Mouse (Mus musculus): ENCODE results near the gene Lysmd1. TPM values are rescaled to one million over a fixed set of nuclear protein-coding genes. Genes with fewer than 3 reads are reported as not detected.
A peak's percentile ranks its signal among the peaks of the same experiment; 100 is the strongest.
"Not testable (repeated sequence)": the region's sequence is repeated elsewhere in the genome, so short reads cannot be mapped to it uniquely, and the experiment has no call there.

The Lysmd1 gene
- polyA plus RNA-seq, 1 experiment from 2014 or later: 16.2 TPM

- peak within 1 kb of the TSS; percentile 95 for H3K27ac ChIP-seq (ENCODE audit: low read length)
- peak within 1 kb of the TSS; percentile 88 for H3K9ac ChIP-seq (ENCODE audit: low read length)
- peak within 1 kb of the TSS; percentile 77 for H3K4me3 ChIP-seq (ENCODE audit: low read length)
- peaks cover 8% of the 10 kb centered on the region for H3K4me1 ChIP-seq (replicated peaks; ENCODE audit: control insufficient read depth, insufficient read depth, low read length)
- peak; percentile 79 for ATAC-seq (ENCODE audit: low read depth)
- H3K27me3 ChIP-seq (ENCODE audit: control insufficient read depth, insufficient read depth, low read depth, low read length): no peaks in the 10 kb centered on the region
- H3K9me3 ChIP-seq (ENCODE audit: control insufficient read depth, low read length): no peaks in the 10 kb centered on the region
- WGBS: under 1% methylated on average over 54 of the region's 54 CpGs
- H3K4me2 ChIP-seq (ENCODE audit: low read depth, low read length): peak within 1 kb of the TSS; percentile 41
- peaks cover 13% of the 10 kb centered on the region for H3K36me3 ChIP-seq (ENCODE audit: control insufficient read depth, insufficient read depth, low read length)
Measured at GRCm38 (mm10) chr3:95110911-95111726, 22.8 kb upstream of the Lysmd1 start, which contains the start of gene Vps72. TSS of gene Vps72 (plus strand) at chr3:95111022.

- 88% methylated on average over 1 of the region's 1 CpGs for whole genome bisulfite sequencing
- Histone ChIP-seq H3K9me3 (ENCODE audit: control insufficient read depth, low read length) (no peaks in the 10 kb centered on the region), H3K9ac (ENCODE audit: low read length) (no peak overlapping the region), H3K27me3 (ENCODE audit: control insufficient read depth, insufficient read depth, low read depth, low read length) (no peaks in the 10 kb centered on the region), H3K4me3 (ENCODE audit: low read length) (no peak overlapping the region), H3K4me1 (replicated peaks; ENCODE audit: control insufficient read depth, insufficient read depth, low read length) (peaks cover 8% of the 10 kb centered on the region), H3K4me2 (ENCODE audit: low read depth, low read length) (peak overlapping the region; percentile 41; the same call in 1 of the 2 replicates), H3K27ac (ENCODE audit: low read length) (no peak overlapping the region), H3K36me3 (ENCODE audit: control insufficient read depth, insufficient read depth, low read length) (peaks cover 14% of the 10 kb centered on the region)
- no peak for ATAC-seq (ENCODE audit: low read depth)
Measured at GRCm38 (mm10) chr3:95112760-95113159, 21.1 kb upstream of the Lysmd1 start.

GRCm38 (mm10) chr3:95117751-95118150 lies 16.1 kb upstream of the Lysmd1 start:
- 96% methylated on average over 2 of the region's 2 CpGs for WGBS
- Histone ChIP-seq H3K9ac (ENCODE audit: low read length) (no peak overlapping the region), H3K4me1 (replicated peaks; ENCODE audit: control insufficient read depth, insufficient read depth, low read length) (no peaks in the 10 kb centered on the region), H3K27ac (ENCODE audit: low read length) (no peak overlapping the region), H3K36me3 (ENCODE audit: control insufficient read depth, insufficient read depth, low read length) (peaks cover 52% of the 10 kb centered on the region), H3K4me2 (ENCODE audit: low read depth, low read length) (no peak overlapping the region), H3K9me3 (ENCODE audit: control insufficient read depth, low read length) (no peaks in the 10 kb centered on the region), H3K27me3 (ENCODE audit: control insufficient read depth, insufficient read depth, low read depth, low read length) (no peaks in the 10 kb centered on the region), H3K4me3 (ENCODE audit: low read length) (no peak overlapping the region)
- ATAC-seq (ENCODE audit: low read depth): no peak

DNA sequence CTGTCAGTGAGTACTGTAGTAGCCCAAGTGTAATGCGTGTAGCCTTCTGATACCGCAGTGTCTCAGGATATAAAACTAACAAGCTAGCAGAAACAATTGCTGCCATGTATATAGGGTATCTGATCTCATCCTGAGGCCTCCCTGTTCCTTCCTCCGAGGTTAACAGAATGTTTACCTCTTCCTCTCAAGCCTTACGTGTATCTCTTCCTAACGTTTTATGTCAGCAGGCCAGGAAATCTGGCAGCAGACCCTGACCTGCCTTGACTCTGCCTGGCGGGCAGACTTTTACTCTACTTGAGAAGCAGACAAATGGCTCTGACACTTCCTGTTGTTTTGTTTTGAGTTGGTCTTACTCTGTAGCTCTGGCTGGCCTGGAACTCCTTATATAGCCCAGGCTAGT lies 12.3 kb upstream of the Lysmd1 start:
- H3K4me3 ChIP-seq (ENCODE audit: low read length): no peak overlapping the region
- WGBS: 55% methylated on average over 6 of the region's 6 CpGs
- H3K27ac ChIP-seq (ENCODE audit: low read length): peak overlapping the region; percentile 86
- H3K36me3 ChIP-seq (ENCODE audit: control insufficient read depth, insufficient read depth, low read length): peaks cover 44% of the 10 kb centered on the region
- no peak overlapping the region for H3K9ac ChIP-seq (ENCODE audit: low read length)
- H3K27me3 ChIP-seq (ENCODE audit: control insufficient read depth, insufficient read depth, low read depth, low read length): no peaks in the 10 kb centered on the region
- peaks cover 15% of the 10 kb centered on the region for H3K4me1 ChIP-seq (replicated peaks; ENCODE audit: control insufficient read depth, insufficient read depth, low read length)
- ATAC-seq (ENCODE audit: low read depth): peak; percentile 70
- no peaks in the 10 kb centered on the region for H3K9me3 ChIP-seq (ENCODE audit: control insufficient read depth, low read length)
- no peak overlapping the region for H3K4me2 ChIP-seq (ENCODE audit: low read depth, low read length)

- Histone ChIP-seq H3K27ac (ENCODE audit: low read length) (peak within 1 kb of the TSS; percentile 66), H3K9me3 (ENCODE audit: control insufficient read depth, low read length) (no peaks in the 10 kb centered on the region), H3K36me3 (ENCODE audit: control insufficient read depth, insufficient read depth, low read length) (peaks cover 33% of the 10 kb centered on the region), H3K4me1 (replicated peaks; ENCODE audit: control insufficient read depth, insufficient read depth, low read length) (peaks cover 15% of the 10 kb centered on the region), H3K27me3 (ENCODE audit: control insufficient read depth, insufficient read depth, low read depth, low read length) (no peaks in the 10 kb centered on the region), H3K9ac (ENCODE audit: low read length) (peak within 1 kb of the TSS; percentile 16; the same call in 1 of the 2 replicates), H3K4me3 (ENCODE audit: low read length) (no peak within 1 kb of the TSS), H3K4me2 (ENCODE audit: low read depth, low read length) (0 out of 2 replicates have a peak within 1 kb of the TSS, but pooled peaks have one; percentile 2)
- WGBS: 41% methylated on average over 6 of the region's 6 CpGs
- ATAC-seq (ENCODE audit: low read depth): peak; percentile 21; the same call in 1 of the 2 replicates
Measured at GRCm38 (mm10) chr3:95124246-95124645, 9.6 kb upstream of the Lysmd1 start, which contains the start of gene Tmod4. TSS of gene Tmod4 (plus strand) at chr3:95124476.

DNA sequence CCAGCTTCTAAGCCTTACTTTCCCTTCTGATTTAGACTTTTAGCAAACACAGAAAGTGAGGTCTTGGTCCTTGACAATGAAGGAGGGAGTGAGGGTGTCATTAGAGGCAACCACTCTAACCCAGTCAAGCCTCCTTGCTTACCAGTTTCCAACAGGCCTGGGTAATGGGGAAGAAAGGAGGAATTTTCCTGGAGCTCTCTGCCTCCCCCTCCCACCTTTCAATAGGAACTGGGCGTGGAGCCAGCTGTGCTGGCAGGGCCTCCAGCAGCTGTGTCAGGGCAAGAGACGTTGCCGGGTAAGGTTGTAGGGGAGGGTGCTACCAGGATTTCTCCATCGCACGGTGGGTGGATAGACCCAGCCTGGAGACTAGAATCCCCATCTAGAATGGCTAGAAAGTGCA lies 8.9 kb upstream of the Lysmd1 start:
- Histone ChIP-seq H3K9me3 (ENCODE audit: control insufficient read depth, low read length) (no peaks in the 10 kb centered on the region), H3K27ac (ENCODE audit: low read length) (peak overlapping the region; percentile 66), H3K9ac (ENCODE audit: low read length) (peak overlapping the region; percentile 16; the same call in 1 of the 2 replicates), H3K27me3 (ENCODE audit: control insufficient read depth, insufficient read depth, low read depth, low read length) (no peaks in the 10 kb centered on the region), H3K4me3 (ENCODE audit: low read length) (no peak overlapping the region), H3K36me3 (ENCODE audit: control insufficient read depth, insufficient read depth, low read length) (peaks cover 27% of the 10 kb centered on the region), H3K4me2 (ENCODE audit: low read depth, low read length) (0 out of 2 replicates have a peak overlapping the region, but pooled peaks have one; percentile 2), H3K4me1 (replicated peaks; ENCODE audit: control insufficient read depth, insufficient read depth, low read length) (peaks cover 15% of the 10 kb centered on the region)
- peak; percentile 70 for ATAC-seq (ENCODE audit: low read depth)
- 8% methylated on average over 5 of the region's 5 CpGs for WGBS

DNA sequence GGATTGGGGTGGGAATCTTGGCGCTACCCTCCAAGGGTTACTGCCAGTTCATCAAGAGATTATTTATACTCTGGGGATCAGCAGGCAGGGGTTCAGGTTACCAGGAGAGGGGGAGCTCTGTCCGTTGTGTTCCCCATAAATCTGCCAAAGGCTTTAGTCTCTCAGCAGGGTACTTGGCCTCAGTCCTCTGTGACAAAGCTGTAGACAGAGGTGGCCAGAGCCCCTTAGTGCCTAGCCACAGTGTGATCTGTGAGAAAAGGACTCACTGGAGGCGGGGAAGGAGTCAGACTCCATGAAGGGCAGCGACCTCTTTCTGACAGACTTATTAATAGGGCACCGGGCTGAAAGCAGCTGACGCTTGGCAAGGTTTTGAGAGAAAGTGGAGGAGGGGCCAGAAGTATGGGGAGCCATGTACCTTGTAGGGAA lies 4.6 kb upstream of the Lysmd1 start:
- peaks cover 16% of the 10 kb centered on the region for H3K4me1 ChIP-seq (replicated peaks; ENCODE audit: control insufficient read depth, insufficient read depth, low read length)
- WGBS: 45% methylated on average over 6 of the region's 6 CpGs
- H3K36me3 ChIP-seq (ENCODE audit: control insufficient read depth, insufficient read depth, low read length): peaks cover 2% of the 10 kb centered on the region
- H3K9ac ChIP-seq (ENCODE audit: low read length): no peak overlapping the region
- no peak overlapping the region for H3K4me3 ChIP-seq (ENCODE audit: low read length)
- H3K4me2 ChIP-seq (ENCODE audit: low read depth, low read length): no peak overlapping the region
- H3K9me3 ChIP-seq (ENCODE audit: control insufficient read depth, low read length): no peaks in the 10 kb centered on the region
- no peaks in the 10 kb centered on the region for H3K27me3 ChIP-seq (ENCODE audit: control insufficient read depth, insufficient read depth, low read depth, low read length)
- no peak overlapping the region for H3K27ac ChIP-seq (ENCODE audit: low read length)
- ATAC-seq (ENCODE audit: low read depth): no peak

DNA sequence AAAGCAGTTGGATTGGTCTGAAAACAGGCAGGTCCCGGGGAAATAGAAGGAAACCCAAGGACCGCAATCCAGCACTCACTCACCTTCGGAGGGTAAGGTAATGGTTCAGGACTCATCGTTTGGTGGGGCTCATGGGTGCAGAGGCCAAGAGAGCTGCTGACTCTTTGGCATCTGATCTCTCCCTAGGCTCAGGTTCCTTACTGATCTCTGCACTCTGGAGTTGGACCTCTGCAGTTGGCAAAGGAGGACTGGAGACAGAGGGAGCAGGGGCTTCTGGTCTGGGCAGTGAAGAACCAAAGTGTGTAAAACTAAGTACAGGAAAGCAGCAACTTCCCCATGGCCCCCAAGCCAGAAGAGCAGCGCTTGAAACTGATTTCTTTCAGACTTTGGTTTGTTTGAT lies 3.8 kb upstream of the Lysmd1 start:
- Histone ChIP-seq H3K9me3 (ENCODE audit: control insufficient read depth, low read length) (no peaks in the 10 kb centered on the region), H3K4me1 (replicated peaks; ENCODE audit: control insufficient read depth, insufficient read depth, low read length) (peaks cover 9% of the 10 kb centered on the region), H3K36me3 (ENCODE audit: control insufficient read depth, insufficient read depth, low read length) (peaks cover 2% of the 10 kb centered on the region), H3K9ac (ENCODE audit: low read length) (no peak overlapping the region), H3K27ac (ENCODE audit: low read length) (no peak overlapping the region), H3K4me2 (ENCODE audit: low read depth, low read length) (no peak overlapping the region), H3K4me3 (ENCODE audit: low read length) (no peak overlapping the region), H3K27me3 (ENCODE audit: control insufficient read depth, insufficient read depth, low read depth, low read length) (no peaks in the 10 kb centered on the region)
- WGBS: 69% methylated on average over 5 of the region's 5 CpGs
- no peak for ATAC-seq (ENCODE audit: low read depth)

GRCm38 (mm10) chr3:95132389-95132788 lies 1.5 kb upstream of the Lysmd1 start:
- not testable (repeated sequence) for H3K27ac ChIP-seq (ENCODE audit: low read length); H3K4me3 ChIP-seq (ENCODE audit: low read length); H3K9me3 ChIP-seq (ENCODE audit: control insufficient read depth, low read length); H3K36me3 ChIP-seq (ENCODE audit: control insufficient read depth, insufficient read depth, low read length); H3K4me2 ChIP-seq (ENCODE audit: low read depth, low read length); ATAC-seq (ENCODE audit: low read depth); H3K9ac ChIP-seq (ENCODE audit: low read length); H3K27me3 ChIP-seq (ENCODE audit: control insufficient read depth, insufficient read depth, low read depth, low read length)
- H3K4me1 ChIP-seq (replicated peaks; ENCODE audit: control insufficient read depth, insufficient read depth, low read length): peaks cover 12% of the 10 kb centered on the region
- 83% methylated on average over 2 of the region's 2 CpGs for WGBS
